Mouse (Mus musculus): ENCODE results near the gene U2af2. TPM values are rescaled to one million over a fixed set of nuclear protein-coding genes. Genes with fewer than 3 reads are reported as not detected.

Gene U2af2
- polyA plus RNA-seq, 1 experiment from 2014 or later, result 124 TPM

GRCm38 (mm10) chr7:5101066-5101663, 39.2 kb downstream of the U2af2 start:
- Histone ChIP-seq H3K4me1 (ENCODE audit: control insufficient read depth, insufficient read depth, low read length) (no peaks in the 10 kb centered on the region), H3K9ac (ENCODE audit: low read length) (no peak overlapping the region), H3K4me3 (ENCODE audit: low read depth, low read length) (no peak overlapping the region), H3K36me3 (ENCODE audit: control insufficient read depth, insufficient read depth, low read length) (peaks cover 32% of the 10 kb centered on the region), H3K27ac (ENCODE audit: low read depth, low read length) (no peak overlapping the region), H3K4me2 (ENCODE audit: low read length) (no peak overlapping the region), H3K27me3 (replicated peaks; ENCODE audit: control insufficient read depth, insufficient read depth, low read length) (no peaks in the 10 kb centered on the region), H3K9me3 (replicated peaks; ENCODE audit: control insufficient read depth, low read length) (no peaks in the 10 kb centered on the region)
- no peak for ATAC-seq
- 94% methylated on average over 10 of the region's 10 CpGs for WGBS
- DNase-seq (ENCODE audit: low spot score), result no peak

- ATAC-seq, result no peak
- Histone ChIP-seq H3K4me1 (ENCODE audit: control insufficient read depth, insufficient read depth, low read length) (no peaks in the 10 kb centered on the region), H3K4me3 (ENCODE audit: low read depth, low read length) (no peak overlapping the region), H3K9me3 (replicated peaks; ENCODE audit: control insufficient read depth, low read length) (no peaks in the 10 kb centered on the region), H3K4me2 (ENCODE audit: low read length) (no peak overlapping the region), H3K36me3 (ENCODE audit: control insufficient read depth, insufficient read depth, low read length) (peaks cover 18% of the 10 kb centered on the region), H3K27ac (ENCODE audit: low read depth, low read length) (no peak overlapping the region), H3K9ac (ENCODE audit: low read length) (no peak overlapping the region), H3K27me3 (replicated peaks; ENCODE audit: control insufficient read depth, insufficient read depth, low read length) (no peaks in the 10 kb centered on the region)
- no peak for DNase-seq (ENCODE audit: low spot score)
- WGBS, result 91% methylated on average over 2 of the region's 2 CpGs
These were observed 40.6 kb downstream of the U2af2 start for GRCm38 (mm10) chr7:5102564-5102963.

DNA sequence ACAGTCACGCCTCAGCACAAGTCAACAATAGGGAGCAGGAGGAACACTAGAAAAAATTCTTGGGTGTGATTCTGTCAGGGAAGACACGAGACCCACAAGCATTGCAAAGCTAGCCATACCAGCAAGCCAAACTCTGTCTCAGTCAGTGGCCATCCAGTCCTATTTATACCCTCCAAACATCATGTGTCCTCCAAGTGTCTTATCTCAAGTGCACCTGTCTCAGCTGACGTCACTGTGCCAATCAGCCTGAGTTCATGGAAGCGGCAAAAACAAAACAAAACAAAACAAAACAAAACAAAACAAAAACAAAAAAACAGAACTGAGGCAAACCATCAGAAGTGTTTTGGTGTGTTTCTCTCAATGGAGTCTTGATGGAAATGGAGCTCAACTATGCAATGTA, 46.3 kb downstream of the U2af2 start:
- Histone ChIP-seq H3K27ac (ENCODE audit: low read depth, low read length) (no peak overlapping the region), H3K27me3 (replicated peaks; ENCODE audit: control insufficient read depth, insufficient read depth, low read length) (no peaks in the 10 kb centered on the region), H3K4me2 (ENCODE audit: low read length) (no peak overlapping the region), H3K4me3 (ENCODE audit: low read depth, low read length) (no peak overlapping the region), H3K4me1 (ENCODE audit: control insufficient read depth, insufficient read depth, low read length) (no peaks in the 10 kb centered on the region), H3K9me3 (replicated peaks; ENCODE audit: control insufficient read depth, low read length) (no peaks in the 10 kb centered on the region), H3K36me3 (ENCODE audit: control insufficient read depth, insufficient read depth, low read length) (no peaks in the 10 kb centered on the region), H3K9ac (ENCODE audit: low read length) (no peak overlapping the region)
- ATAC-seq (no peak), DNase-seq (ENCODE audit: low spot score) (no peak)
- 87% methylated on average over 4 of the region's 4 CpGs for WGBS

- Histone ChIP-seq H3K9ac (ENCODE audit: low read length) (no peak overlapping the region), H3K36me3 (ENCODE audit: control insufficient read depth, insufficient read depth, low read length) (no peaks in the 10 kb centered on the region), H3K27me3 (replicated peaks; ENCODE audit: control insufficient read depth, insufficient read depth, low read length) (no peaks in the 10 kb centered on the region), H3K4me3 (ENCODE audit: low read depth, low read length) (no peak overlapping the region), H3K9me3 (replicated peaks; ENCODE audit: control insufficient read depth, low read length) (no peaks in the 10 kb centered on the region), H3K27ac (ENCODE audit: low read depth, low read length) (no peak overlapping the region), H3K4me1 (ENCODE audit: control insufficient read depth, insufficient read depth, low read length) (no peaks in the 10 kb centered on the region), H3K4me2 (ENCODE audit: low read length) (no peak overlapping the region)
- DNase-seq (ENCODE audit: low spot score), result no peak
- 79% methylated on average over 8 of the region's 8 CpGs for WGBS
- ATAC-seq, result no peak
These were observed 47.4 kb downstream of the U2af2 start for GRCm38 (mm10) chr7:5109301-5109700.

- H3K4me1 ChIP-seq (ENCODE audit: control insufficient read depth, insufficient read depth, low read length), result no peaks in the 10 kb centered on the region
- DNase-seq (ENCODE audit: low spot score) (no peak), ATAC-seq (no peak)
- H3K4me3 ChIP-seq (ENCODE audit: low read depth, low read length), result no peak overlapping the region
- H3K36me3 ChIP-seq (ENCODE audit: control insufficient read depth, insufficient read depth, low read length), result no peaks in the 10 kb centered on the region
- H3K27me3 ChIP-seq (replicated peaks; ENCODE audit: control insufficient read depth, insufficient read depth, low read length), result no peaks in the 10 kb centered on the region
- H3K9ac ChIP-seq (ENCODE audit: low read length), result no peak overlapping the region
- H3K27ac ChIP-seq (ENCODE audit: low read depth, low read length), result no peak overlapping the region
- no peaks in the 10 kb centered on the region for H3K9me3 ChIP-seq (replicated peaks; ENCODE audit: control insufficient read depth, low read length)
- 29% methylated on average over 3 of the region's 3 CpGs for WGBS
- no peak overlapping the region for H3K4me2 ChIP-seq (ENCODE audit: low read length)
These were observed 50.8 kb downstream of the U2af2 start for GRCm38 (mm10) chr7:5112701-5113100.

DNA sequence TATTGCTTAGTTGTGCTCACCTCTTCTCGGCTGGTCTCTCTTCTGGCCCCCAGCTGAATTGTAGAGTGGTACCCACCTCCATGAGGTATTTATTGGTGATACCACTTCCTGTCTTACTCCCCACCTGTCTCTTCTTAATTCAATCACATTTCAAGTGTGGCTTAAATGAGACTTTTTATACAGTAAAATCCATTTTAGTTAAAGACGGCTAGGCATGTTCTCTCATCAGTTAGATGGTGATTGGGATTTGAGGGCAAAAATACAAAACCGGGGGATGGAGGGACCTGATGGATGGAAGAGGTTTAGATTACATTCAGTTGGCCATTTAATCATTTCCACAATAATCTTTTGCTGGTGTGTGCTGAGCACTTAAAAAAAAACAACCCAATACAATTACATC, 54.9 kb downstream of the U2af2 start, which contains the start of gene Rfpl4:
TSS of gene Rfpl4 (minus strand) at position 101 of the 400 bp plus-strand sequence.
- Histone ChIP-seq H3K9ac (ENCODE audit: low read length) (no peak within 1 kb of the TSS), H3K4me2 (ENCODE audit: low read length) (no peak within 1 kb of the TSS), H3K27me3 (replicated peaks; ENCODE audit: control insufficient read depth, insufficient read depth, low read length) (no peaks in the 10 kb centered on the region), H3K36me3 (ENCODE audit: control insufficient read depth, insufficient read depth, low read length) (no peaks in the 10 kb centered on the region), H3K27ac (ENCODE audit: low read depth, low read length) (no peak within 1 kb of the TSS), H3K4me1 (ENCODE audit: control insufficient read depth, insufficient read depth, low read length) (no peaks in the 10 kb centered on the region), H3K9me3 (replicated peaks; ENCODE audit: control insufficient read depth, low read length) (no peaks in the 10 kb centered on the region), H3K4me3 (ENCODE audit: low read depth, low read length) (no peak within 1 kb of the TSS)
- no peak for DNase-seq (ENCODE audit: low spot score)
- 95% methylated on average over 3 of the region's 3 CpGs for WGBS
- no peak for ATAC-seq

GRCm38 (mm10) chr7:5125078-5125477, 63.1 kb downstream of the U2af2 start:
- Histone ChIP-seq H3K36me3 (ENCODE audit: control insufficient read depth, insufficient read depth, low read length) (no peaks in the 10 kb centered on the region), H3K9ac (ENCODE audit: low read length) (no peak overlapping the region), H3K4me1 (ENCODE audit: control insufficient read depth, insufficient read depth, low read length) (no peaks in the 10 kb centered on the region), H3K27ac (ENCODE audit: low read depth, low read length) (no peak overlapping the region), H3K27me3 (replicated peaks; ENCODE audit: control insufficient read depth, insufficient read depth, low read length) (no peaks in the 10 kb centered on the region), H3K4me2 (ENCODE audit: low read length) (no peak overlapping the region), H3K9me3 (replicated peaks; ENCODE audit: control insufficient read depth, low read length) (no peaks in the 10 kb centered on the region), H3K4me3 (ENCODE audit: low read depth, low read length) (no peak overlapping the region)
- WGBS, result 90% methylated on average over 8 of the region's 8 CpGs
- no peak for ATAC-seq
- DNase-seq (ENCODE audit: low spot score), result no peak

DNA sequence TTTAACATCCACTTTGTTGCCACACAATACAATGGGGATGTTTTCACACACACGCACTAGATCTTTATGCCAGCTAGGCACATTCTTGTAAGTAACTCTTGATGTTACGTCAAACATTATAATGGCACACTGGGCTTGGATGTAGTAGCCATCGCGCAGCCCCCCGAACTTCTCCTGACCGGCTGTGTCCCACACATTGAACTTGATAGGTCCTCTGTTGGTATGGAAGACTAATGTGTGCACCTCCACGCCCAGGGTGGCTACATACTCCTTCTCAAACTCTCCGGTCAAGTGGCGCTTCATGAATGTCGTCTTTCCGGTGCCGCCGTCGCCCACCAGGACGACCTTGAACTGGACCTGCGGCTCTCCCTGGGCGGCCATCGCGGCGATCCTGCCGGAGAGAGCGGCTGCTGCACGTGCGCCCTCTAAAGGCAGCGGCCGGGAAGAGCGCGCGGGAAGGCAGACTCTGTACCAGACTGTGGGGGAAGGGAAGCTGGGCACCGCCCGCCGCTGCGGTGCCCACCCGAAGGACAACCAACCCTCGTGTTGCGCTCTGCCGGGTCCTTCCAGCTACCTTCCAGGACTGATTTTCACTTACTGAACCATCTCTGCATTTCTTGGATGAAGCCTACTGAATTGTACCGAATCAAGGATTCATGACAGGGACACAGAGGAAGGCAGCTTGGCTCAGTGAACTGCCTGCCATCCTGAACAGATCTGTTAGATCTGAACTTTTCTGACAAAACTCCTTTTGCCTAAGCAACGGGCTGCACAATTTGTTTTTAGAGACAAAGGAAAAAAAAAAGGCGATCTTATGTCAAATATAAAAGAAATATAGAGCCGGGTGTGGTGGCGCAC, 63.8 kb downstream of the U2af2 start, which contains the start of gene Rasl2-9:
TSS of gene Rasl2-9 (minus strand) at position 402 of the 858 bp plus-strand sequence.
- H3K36me3 ChIP-seq (ENCODE audit: control insufficient read depth, insufficient read depth, low read length), result no peaks in the 10 kb centered on the region
- H3K4me3 ChIP-seq (ENCODE audit: low read depth, low read length), result peak within 1 kb of the TSS; percentile 28
- peak within 1 kb of the TSS; percentile 50 for H3K4me2 ChIP-seq (ENCODE audit: low read length)
- 19% methylated on average over 42 of the region's 42 CpGs for WGBS
- H3K9me3 ChIP-seq (replicated peaks; ENCODE audit: control insufficient read depth, low read length), result no peaks in the 10 kb centered on the region
- peak; percentile 83 for ATAC-seq
- peak; percentile 67 for DNase-seq (ENCODE audit: low spot score)
- H3K27ac ChIP-seq (ENCODE audit: low read depth, low read length), result no peak within 1 kb of the TSS
- H3K4me1 ChIP-seq (ENCODE audit: control insufficient read depth, insufficient read depth, low read length), result no peaks in the 10 kb centered on the region
- H3K9ac ChIP-seq (ENCODE audit: low read length), result peak within 1 kb of the TSS; percentile 47
- no peaks in the 10 kb centered on the region for H3K27me3 ChIP-seq (replicated peaks; ENCODE audit: control insufficient read depth, insufficient read depth, low read length)

Data from forebrain, embryonic 14.5 days (tissue).